Mouse (Mus musculus): Measurements from ENCODE around the gene Cacna1d. TPM values are rescaled to one million over a fixed set of nuclear protein-coding genes. Genes with fewer than 3 reads are reported as not detected.

Cacna1d gene
- polyA plus RNA-seq, 1 experiment from 2014 or later, result 0.12 TPM

- 83% methylated on average over 12 of the region's 12 CpGs for WGBS (ENCODE audit: insufficient replicate concordance)
- Histone ChIP-seq H3K27ac (ENCODE audit: low read length) (no peak overlapping the region), H3K4me1 (ENCODE audit: control insufficient read depth, low read depth, low read length) (no peaks in the 10 kb centered on the region), H3K36me3 (ENCODE audit: control insufficient read depth, insufficient read depth) (no peaks in the 10 kb centered on the region), H3K4me2 (ENCODE audit: low read depth, low read length) (no peak overlapping the region), H3K9ac (ENCODE audit: low read depth, low read length) (no peak overlapping the region), H3K27me3 (ENCODE audit: control insufficient read depth, insufficient read depth, low read depth, low read length) (no peaks in the 10 kb centered on the region), H3K4me3 (ENCODE audit: low read depth, low read length) (no peak overlapping the region), H3K9me3 (replicated peaks; ENCODE audit: control insufficient read depth, low read length) (no peaks in the 10 kb centered on the region)
- no peak for ATAC-seq (ENCODE audit: low read depth)
Measured at GRCm38 (mm10) chr14:30318293-30318692, 173.0 kb downstream of the Cacna1d start.

GRCm38 (mm10) chr14:30317616-30318015, 173.6 kb downstream of the Cacna1d start:
- no peaks in the 10 kb centered on the region for H3K9me3 ChIP-seq (replicated peaks; ENCODE audit: control insufficient read depth, low read length)
- ATAC-seq (ENCODE audit: low read depth), result no peak
- H3K9ac ChIP-seq (ENCODE audit: low read depth, low read length), result no peak overlapping the region
- no peak overlapping the region for H3K4me2 ChIP-seq (ENCODE audit: low read depth, low read length)
- H3K4me1 ChIP-seq (ENCODE audit: control insufficient read depth, low read depth, low read length), result no peaks in the 10 kb centered on the region
- H3K4me3 ChIP-seq (ENCODE audit: low read depth, low read length), result no peak overlapping the region
- no peaks in the 10 kb centered on the region for H3K27me3 ChIP-seq (ENCODE audit: control insufficient read depth, insufficient read depth, low read depth, low read length)
- no peaks in the 10 kb centered on the region for H3K36me3 ChIP-seq (ENCODE audit: control insufficient read depth, insufficient read depth)
- no peak overlapping the region for H3K27ac ChIP-seq (ENCODE audit: low read length)
- 44% methylated on average over 10 of the region's 10 CpGs for WGBS (ENCODE audit: insufficient replicate concordance)

- H3K9ac ChIP-seq (ENCODE audit: low read depth, low read length), result no peak overlapping the region
Measured at GRCm38 (mm10) chr14:30311206-30311889, 179.9 kb downstream of the Cacna1d start.

GRCm38 (mm10) chr14:30310236-30310635, 181.0 kb downstream of the Cacna1d start:
- no peaks in the 10 kb centered on the region for H3K4me1 ChIP-seq (ENCODE audit: control insufficient read depth, low read depth, low read length)
- no peak overlapping the region for H3K27ac ChIP-seq (ENCODE audit: low read length)
- no peaks in the 10 kb centered on the region for H3K36me3 ChIP-seq (ENCODE audit: control insufficient read depth, insufficient read depth)
- no peaks in the 10 kb centered on the region for H3K9me3 ChIP-seq (replicated peaks; ENCODE audit: control insufficient read depth, low read length)
- H3K4me2 ChIP-seq (ENCODE audit: low read depth, low read length), result no peak overlapping the region
- no peak for ATAC-seq (ENCODE audit: low read depth)
- H3K4me3 ChIP-seq (ENCODE audit: low read depth, low read length), result no peak overlapping the region
- WGBS (ENCODE audit: insufficient replicate concordance), result 72% methylated on average over 10 of the region's 10 CpGs
- no peak overlapping the region for H3K9ac ChIP-seq (ENCODE audit: low read depth, low read length)
- H3K27me3 ChIP-seq (ENCODE audit: control insufficient read depth, insufficient read depth, low read depth, low read length), result no peaks in the 10 kb centered on the region

More at GRCm38 (mm10) chr14:30311206-30311889, 179.9 kb downstream of the Cacna1d start:
- Histone ChIP-seq H3K4me2 (ENCODE audit: low read depth, low read length) (no peak overlapping the region), H3K4me1 (ENCODE audit: control insufficient read depth, low read depth, low read length) (no peaks in the 10 kb centered on the region), H3K27me3 (ENCODE audit: control insufficient read depth, insufficient read depth, low read depth, low read length) (no peaks in the 10 kb centered on the region), H3K4me3 (ENCODE audit: low read depth, low read length) (no peak overlapping the region), H3K27ac (ENCODE audit: low read length) (no peak overlapping the region), H3K36me3 (ENCODE audit: control insufficient read depth, insufficient read depth) (no peaks in the 10 kb centered on the region), H3K9me3 (replicated peaks; ENCODE audit: control insufficient read depth, low read length) (no peaks in the 10 kb centered on the region)
- 56% methylated on average over 13 of the region's 13 CpGs for WGBS (ENCODE audit: insufficient replicate concordance)
- ATAC-seq (ENCODE audit: low read depth), result no peak

GRCm38 (mm10) chr14:30306221-30306620, 185.0 kb downstream of the Cacna1d start:
- no peaks in the 10 kb centered on the region for H3K4me1 ChIP-seq (ENCODE audit: control insufficient read depth, low read depth, low read length)
- WGBS (ENCODE audit: insufficient replicate concordance), result 59% methylated on average over 6 of the region's 6 CpGs
- ATAC-seq (ENCODE audit: low read depth), result no peak
- H3K27ac ChIP-seq (ENCODE audit: low read length), result no peak overlapping the region
- no peak overlapping the region for H3K9ac ChIP-seq (ENCODE audit: low read depth, low read length)
- no peaks in the 10 kb centered on the region for H3K27me3 ChIP-seq (ENCODE audit: control insufficient read depth, insufficient read depth, low read depth, low read length)
- H3K4me3 ChIP-seq (ENCODE audit: low read depth, low read length), result no peak overlapping the region
- H3K36me3 ChIP-seq (ENCODE audit: control insufficient read depth, insufficient read depth), result no peaks in the 10 kb centered on the region
- H3K4me2 ChIP-seq (ENCODE audit: low read depth, low read length), result no peak overlapping the region
- no peaks in the 10 kb centered on the region for H3K9me3 ChIP-seq (replicated peaks; ENCODE audit: control insufficient read depth, low read length)

- Histone ChIP-seq H3K9me3 (replicated peaks; ENCODE audit: control insufficient read depth, low read length) (no peaks in the 10 kb centered on the region), H3K27ac (ENCODE audit: low read length) (no peak overlapping the region), H3K27me3 (ENCODE audit: control insufficient read depth, insufficient read depth, low read depth, low read length) (no peaks in the 10 kb centered on the region), H3K36me3 (ENCODE audit: control insufficient read depth, insufficient read depth) (no peaks in the 10 kb centered on the region), H3K4me1 (ENCODE audit: control insufficient read depth, low read depth, low read length) (no peaks in the 10 kb centered on the region), H3K4me2 (ENCODE audit: low read depth, low read length) (no peak overlapping the region), H3K4me3 (ENCODE audit: low read depth, low read length) (no peak overlapping the region), H3K9ac (ENCODE audit: low read depth, low read length) (no peak overlapping the region)
- ATAC-seq (ENCODE audit: low read depth), result no peak
- 70% methylated on average over 7 of the region's 7 CpGs for WGBS (ENCODE audit: insufficient replicate concordance)
Measured at GRCm38 (mm10) chr14:30299946-30300345, 191.3 kb downstream of the Cacna1d start.

GRCm38 (mm10) chr14:30297492-30297891, 193.8 kb downstream of the Cacna1d start:
- Histone ChIP-seq H3K27ac (ENCODE audit: low read length) (no peak overlapping the region), H3K36me3 (ENCODE audit: control insufficient read depth, insufficient read depth) (no peaks in the 10 kb centered on the region), H3K4me2 (ENCODE audit: low read depth, low read length) (no peak overlapping the region), H3K9ac (ENCODE audit: low read depth, low read length) (no peak overlapping the region), H3K9me3 (replicated peaks; ENCODE audit: control insufficient read depth, low read length) (no peaks in the 10 kb centered on the region), H3K4me3 (ENCODE audit: low read depth, low read length) (no peak overlapping the region), H3K27me3 (ENCODE audit: control insufficient read depth, insufficient read depth, low read depth, low read length) (no peaks in the 10 kb centered on the region), H3K4me1 (ENCODE audit: control insufficient read depth, low read depth, low read length) (no peaks in the 10 kb centered on the region)
- 79% methylated on average over 11 of the region's 11 CpGs for WGBS (ENCODE audit: insufficient replicate concordance)
- ATAC-seq (ENCODE audit: low read depth), result no peak

- H3K27ac ChIP-seq (ENCODE audit: low read length), result no peak overlapping the region
- no peak overlapping the region for H3K9ac ChIP-seq (ENCODE audit: low read depth, low read length)
- no peak for ATAC-seq (ENCODE audit: low read depth)
- no peaks in the 10 kb centered on the region for H3K4me1 ChIP-seq (ENCODE audit: control insufficient read depth, low read depth, low read length)
- WGBS (ENCODE audit: insufficient replicate concordance), result 13% methylated on average over 1 of the region's 1 CpGs
- H3K9me3 ChIP-seq (replicated peaks; ENCODE audit: control insufficient read depth, low read length), result no peaks in the 10 kb centered on the region
- no peaks in the 10 kb centered on the region for H3K36me3 ChIP-seq (ENCODE audit: control insufficient read depth, insufficient read depth)
- H3K27me3 ChIP-seq (ENCODE audit: control insufficient read depth, insufficient read depth, low read depth, low read length), result no peaks in the 10 kb centered on the region
- H3K4me3 ChIP-seq (ENCODE audit: low read depth, low read length), result no peak overlapping the region
- H3K4me2 ChIP-seq (ENCODE audit: low read depth, low read length), result no peak overlapping the region
Measured at GRCm38 (mm10) chr14:30292135-30292463, 199.2 kb downstream of the Cacna1d start.

GRCm38 (mm10) chr14:30291389-30292134, 199.7 kb downstream of the Cacna1d start:
- no peak for ATAC-seq (ENCODE audit: low read depth)
- no peaks in the 10 kb centered on the region for H3K27me3 ChIP-seq (ENCODE audit: control insufficient read depth, insufficient read depth, low read depth, low read length)
- H3K4me2 ChIP-seq (ENCODE audit: low read depth, low read length), result no peak overlapping the region
- no peak overlapping the region for H3K9ac ChIP-seq (ENCODE audit: low read depth, low read length)
- H3K4me3 ChIP-seq (ENCODE audit: low read depth, low read length), result no peak overlapping the region
- H3K4me1 ChIP-seq (ENCODE audit: control insufficient read depth, low read depth, low read length), result no peaks in the 10 kb centered on the region
- WGBS (ENCODE audit: insufficient replicate concordance), result 48% methylated on average over 9 of the region's 9 CpGs
- H3K9me3 ChIP-seq (replicated peaks; ENCODE audit: control insufficient read depth, low read length), result no peaks in the 10 kb centered on the region
- no peaks in the 10 kb centered on the region for H3K36me3 ChIP-seq (ENCODE audit: control insufficient read depth, insufficient read depth)
- H3K27ac ChIP-seq (ENCODE audit: low read length), result no peak overlapping the region
